Mouse (Mus musculus) limb, embryonic 11.5 days (tissue): ENCODE measurements around the gene Gm27179. TPM values are rescaled to one million over a fixed set of nuclear protein-coding genes. Genes with fewer than 3 reads are reported as not detected.

ENCODE experiments used
- polyA plus RNA-seq: library from polyadenylated mRNA; unstranded; fragments of >200 nt; fragmentation: Nextera tagmentation; extraction: Ambion mirVana; gene quantifications from 2 replicates; pipeline ENCODE4 v1.2.1, GENCODE M21; 2014

Gm27179 gene
- polyA plus RNA-seq, 1 experiment from 2014 or later: not detected

Other genes starting within 250 kb of the Gm27179 start
- not detected in 2 replicates for gene Synb, start 218.2 kb downstream of the Gm27179 start, polyA plus RNA-seq
- gene Gm16867, start 9.2 kb downstream of the Gm27179 start, polyA plus RNA-seq: not detected in 2 replicates
- 7.9 and 8.3 TPM in 2 replicates for gene Entpd4b, start 42.9 kb upstream of the Gm27179 start, polyA plus RNA-seq